Mouse (Mus musculus): ENCODE measurements at regions not wholly inside any gene's neighbourhood (a gene's known extent, or its start where the extent isn't known, plus 50 kb on each side); places are given as distances from the start of the nearest gene placed in this dataset.

GRCm38 (mm10) chr10:57282896-57283295 is 203.3 kb upstream of the Hsf2 start:
- H3K9me3 ChIP-seq (replicated peaks; ENCODE audit: insufficient read depth, low read length): no peaks in the 10 kb centered on the region
- DNase-seq (ENCODE audit: low read depth, low spot score): no peak
- no peak overlapping the region for H3K4me3 ChIP-seq (ENCODE audit: control insufficient read depth in 1 of 2, insufficient read depth in 1 of 2, low read depth in 2 of 2, low read length in 2 of 2)
- no peaks in the 10 kb centered on the region for H3K27me3 ChIP-seq (ENCODE audit: control insufficient read depth in 1 of 2, insufficient read depth in 2 of 2, low read length in 2 of 2)
- H3K79me2 ChIP-seq (ENCODE audit: control insufficient read depth, insufficient read depth, low read length, poor library complexity): no peaks in the 10 kb centered on the region
- H3K4me1 ChIP-seq (ENCODE audit: control insufficient read depth in 1 of 2, insufficient read depth in 2 of 2, low read length in 2 of 2): no peaks in the 10 kb centered on the region
- no peak overlapping the region for H3K27ac ChIP-seq (ENCODE audit: control insufficient read depth, low read depth, low read length)
- H3K9ac ChIP-seq (ENCODE audit: control insufficient read depth, low read depth, low read length, poor library complexity, severe bottlenecking): no peak overlapping the region
- no peaks in the 10 kb centered on the region for H3K36me3 ChIP-seq (ENCODE audit: control insufficient read depth in 1 of 2, insufficient read depth in 2 of 2, low read length in 2 of 2)
- TF ChIP-seq MYC (IDR thresholded peaks at IDR 0.05; ENCODE audit: low read depth, low read length) (no peak), EP300 (IDR thresholded peaks at IDR 0.05; ENCODE audit: low read depth in 1 of 2, low read length in 2 of 2) (no peak), ZMIZ1 (IDR thresholded peaks at IDR 0.05; ENCODE audit: low read depth, low read length) (no peak), JUND (IDR thresholded peaks at IDR 0.05; ENCODE audit: low read depth, low read length) (no peak), MAZ (IDR thresholded peaks at IDR 0.05; ENCODE audit: low read depth, low read length) (no peak), E2F4 (IDR thresholded peaks at IDR 0.05; ENCODE audit: borderline replicate concordance, low read depth, low read length) (no peak)

- no peaks in the 10 kb centered on the region for H3K79me2 ChIP-seq (ENCODE audit: control insufficient read depth, insufficient read depth, low read length, poor library complexity)
- no peak for DNase-seq (ENCODE audit: low read depth, low spot score)
- H3K9ac ChIP-seq (ENCODE audit: control insufficient read depth, low read depth, low read length, poor library complexity, severe bottlenecking): no peak overlapping the region
- no peaks in the 10 kb centered on the region for H3K27me3 ChIP-seq (ENCODE audit: control insufficient read depth in 1 of 2, insufficient read depth in 2 of 2, low read length in 2 of 2)
- no peaks in the 10 kb centered on the region for H3K36me3 ChIP-seq (ENCODE audit: control insufficient read depth in 1 of 2, insufficient read depth in 2 of 2, low read length in 2 of 2)
- no peak overlapping the region for H3K4me3 ChIP-seq (ENCODE audit: control insufficient read depth in 1 of 2, insufficient read depth in 1 of 2, low read depth in 2 of 2, low read length in 2 of 2)
- H3K9me3 ChIP-seq (replicated peaks; ENCODE audit: insufficient read depth, low read length): no peaks in the 10 kb centered on the region
- H3K27ac ChIP-seq (ENCODE audit: control insufficient read depth, low read depth, low read length): no peak overlapping the region
- TF ChIP-seq GABPA (IDR thresholded peaks at IDR 0.05; ENCODE audit: low read depth, low read length) (no peak), MYB (IDR thresholded peaks at IDR 0.05; ENCODE audit: low read depth, low read length) (no peak), KAT2A (conservative IDR thresholded peaks at IDR 0.05; ENCODE audit: low read depth, low read length) (no peak), USF2 (IDR thresholded peaks at IDR 0.05; ENCODE audit: borderline replicate concordance in 1 of 2, insufficient read depth in 1 of 2, low read depth in 1 of 2, low read length in 2 of 2) (no peak), CHD1 (IDR thresholded peaks at IDR 0.05; ENCODE audit: low read depth, low read length) (no peak), HCFC1 (IDR thresholded peaks at IDR 0.05; ENCODE audit: low read depth, low read length) (no peak), TAL1 (IDR thresholded peaks at IDR 0.05; ENCODE audit: low read length) (no peak)
- H3K4me1 ChIP-seq (ENCODE audit: control insufficient read depth in 1 of 2, insufficient read depth in 2 of 2, low read length in 2 of 2): no peaks in the 10 kb centered on the region
Observed at GRCm38 (mm10) chr10:57291596-57291995, 194.6 kb upstream of the Hsf2 start.

DNA sequence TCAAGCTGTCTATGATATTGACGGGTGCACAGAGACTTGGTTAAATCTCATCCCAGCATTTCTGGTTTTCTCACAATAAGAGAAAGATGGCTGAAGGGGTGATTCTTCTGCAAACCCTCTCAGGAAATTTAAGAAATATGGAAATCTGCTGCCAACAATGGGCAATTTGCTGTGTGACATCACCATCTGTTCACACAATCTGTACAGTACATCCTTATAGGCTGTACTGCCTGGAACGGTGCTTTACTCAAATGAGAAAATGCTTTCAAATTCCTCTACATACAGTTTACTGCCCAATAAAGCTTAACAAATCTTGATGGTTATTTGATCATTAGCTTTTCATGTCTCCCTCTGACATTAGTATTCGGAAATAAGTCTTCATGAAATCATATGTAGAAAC is 172.4 kb upstream of the Hsf2 start:
- Histone ChIP-seq H3K4me3 (ENCODE audit: control insufficient read depth in 1 of 2, insufficient read depth in 1 of 2, low read depth in 2 of 2, low read length in 2 of 2) (no peak overlapping the region), H3K36me3 (ENCODE audit: control insufficient read depth in 1 of 2, insufficient read depth in 2 of 2, low read length in 2 of 2) (no peaks in the 10 kb centered on the region), H3K27ac (ENCODE audit: control insufficient read depth, low read depth, low read length) (no peak overlapping the region), H3K79me2 (ENCODE audit: control insufficient read depth, insufficient read depth, low read length, poor library complexity) (no peaks in the 10 kb centered on the region), H3K4me1 (ENCODE audit: control insufficient read depth in 1 of 2, insufficient read depth in 2 of 2, low read length in 2 of 2) (no peaks in the 10 kb centered on the region), H3K27me3 (ENCODE audit: control insufficient read depth in 1 of 2, insufficient read depth in 2 of 2, low read length in 2 of 2) (no peaks in the 10 kb centered on the region), H3K9me3 (replicated peaks; ENCODE audit: insufficient read depth, low read length) (no peaks in the 10 kb centered on the region), H3K9ac (ENCODE audit: control insufficient read depth, low read depth, low read length, poor library complexity, severe bottlenecking) (no peak overlapping the region)
- DNase-seq (ENCODE audit: low read depth, low spot score): no peak
- TF ChIP-seq SMC3 (IDR thresholded peaks at IDR 0.05; ENCODE audit: low read depth, low read length) (no peak), SIN3A (IDR thresholded peaks at IDR 0.05; ENCODE audit: low read length) (no peak), ZMIZ1 (IDR thresholded peaks at IDR 0.05; ENCODE audit: low read depth, low read length) (no peak), USF1 (IDR thresholded peaks at IDR 0.05; ENCODE audit: low read depth, low read length) (no peak)
